Mouse (Mus musculus): ENCODE measurements at regions not wholly inside any gene's neighbourhood (a gene's known extent, or its start where the extent isn't known, plus 50 kb on each side); places are given as distances from the start of the nearest gene placed in this dataset.

DNA sequence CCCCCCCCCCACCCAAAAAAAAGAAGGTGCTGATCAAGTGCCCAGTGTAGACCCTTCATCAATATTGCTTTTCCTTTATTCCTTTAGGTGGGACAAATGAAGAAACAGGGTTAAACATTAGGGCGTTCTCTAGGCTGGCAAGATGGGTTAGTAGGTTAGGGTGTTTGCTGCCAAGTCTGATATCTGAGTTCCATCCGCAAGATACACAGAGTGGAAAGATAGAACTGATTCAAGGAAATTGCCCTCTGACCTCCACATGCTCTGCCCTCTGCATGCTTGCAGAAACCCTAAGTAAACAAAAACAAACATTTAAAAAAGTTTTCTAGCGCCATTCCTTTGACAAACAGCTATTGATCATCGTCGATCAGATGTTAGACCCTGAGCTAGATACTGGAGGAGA lies 85.6 kb upstream of the Teddm2 start:
- no peaks in the 10 kb centered on the region for H3K4me1 ChIP-seq (replicated peaks; ENCODE audit: control insufficient read depth, insufficient read depth, low read length)
- no peaks in the 10 kb centered on the region for H3K27me3 ChIP-seq (ENCODE audit: control insufficient read depth, insufficient read depth, low read length)
- H3K4me3 ChIP-seq (ENCODE audit: control insufficient read depth, insufficient read depth, low read length) = no peak overlapping the region
- no peak for DNase-seq
- H3K27ac ChIP-seq (ENCODE audit: control insufficient read depth, insufficient read depth, low read length) = no peak overlapping the region
- no peaks in the 10 kb centered on the region for H3K36me3 ChIP-seq (ENCODE audit: control insufficient read depth, insufficient read depth, low read length)
- no peak for TF ChIP-seq CTCF (IDR thresholded peaks at IDR 0.05; ENCODE audit: borderline replicate concordance, control insufficient read depth, extremely low read depth, insufficient read depth, low read length, poor library complexity)
- TF ChIP-seq POLR2A (IDR thresholded peaks at IDR 0.05; ENCODE audit: control insufficient read depth, extremely low read depth, insufficient read depth, low read length, poor library complexity) = no peak
- 96% methylated on average over 5 of the region's 5 CpGs for WGBS

DNA sequence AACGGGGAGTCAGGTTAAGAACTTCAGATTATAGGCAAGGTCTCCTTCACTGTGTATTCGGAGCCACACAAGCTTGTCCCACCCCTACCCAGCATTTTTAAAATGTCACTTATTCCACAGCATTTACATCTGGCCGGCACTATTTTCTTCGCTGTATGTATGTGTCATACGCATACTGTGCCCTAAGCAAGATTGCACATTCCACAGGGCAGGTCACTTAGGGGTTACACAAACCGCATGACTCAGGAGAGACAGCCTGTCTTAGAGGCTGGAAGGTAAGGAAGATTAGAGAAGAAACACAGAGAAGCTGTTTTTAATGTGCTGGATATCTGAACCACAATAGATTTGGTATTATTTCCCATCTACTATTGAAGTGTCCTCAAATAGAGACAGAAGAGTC lies 86.6 kb upstream of the Teddm2 start:
- H3K27me3 ChIP-seq (ENCODE audit: control insufficient read depth, insufficient read depth, low read length) = no peaks in the 10 kb centered on the region
- H3K4me1 ChIP-seq (replicated peaks; ENCODE audit: control insufficient read depth, insufficient read depth, low read length) = no peaks in the 10 kb centered on the region
- no peaks in the 10 kb centered on the region for H3K36me3 ChIP-seq (ENCODE audit: control insufficient read depth, insufficient read depth, low read length)
- no peak overlapping the region for H3K4me3 ChIP-seq (ENCODE audit: control insufficient read depth, insufficient read depth, low read length)
- TF ChIP-seq CTCF (IDR thresholded peaks at IDR 0.05; ENCODE audit: borderline replicate concordance, control insufficient read depth, extremely low read depth, insufficient read depth, low read length, poor library complexity) = no peak
- TF ChIP-seq POLR2A (IDR thresholded peaks at IDR 0.05; ENCODE audit: control insufficient read depth, extremely low read depth, insufficient read depth, low read length, poor library complexity) = no peak
- no peak overlapping the region for H3K27ac ChIP-seq (ENCODE audit: control insufficient read depth, insufficient read depth, low read length)
- WGBS = 84% methylated on average over 6 of the region's 6 CpGs
- no peak for DNase-seq

DNA sequence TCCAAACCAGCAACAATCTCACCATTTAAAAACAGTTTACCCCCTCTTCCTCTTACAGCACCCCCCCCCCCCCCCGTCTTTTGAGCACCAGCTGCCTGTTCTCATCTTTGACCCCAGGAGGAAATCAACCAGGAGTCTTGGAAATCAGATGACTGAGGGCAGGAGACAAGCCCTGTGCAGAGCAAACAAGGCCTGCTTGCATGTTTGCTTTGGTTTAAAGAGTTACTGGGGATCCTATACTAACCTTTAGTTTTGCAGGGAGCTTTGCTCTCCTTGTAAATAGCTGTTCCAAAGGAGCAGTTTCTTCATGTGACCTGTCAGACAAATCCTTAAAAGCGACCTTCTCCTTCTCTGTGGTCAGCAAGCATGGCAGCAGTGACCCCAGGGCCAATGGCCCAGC lies 88.3 kb upstream of the Teddm2 start:
- TF ChIP-seq CTCF (IDR thresholded peaks at IDR 0.05; ENCODE audit: borderline replicate concordance, control insufficient read depth, extremely low read depth, insufficient read depth, low read length, poor library complexity) (no peak), POLR2A (IDR thresholded peaks at IDR 0.05; ENCODE audit: control insufficient read depth, extremely low read depth, insufficient read depth, low read length, poor library complexity) (no peak)
- Histone ChIP-seq H3K4me3 (ENCODE audit: control insufficient read depth, insufficient read depth, low read length) (no peak overlapping the region), H3K36me3 (ENCODE audit: control insufficient read depth, insufficient read depth, low read length) (no peaks in the 10 kb centered on the region), H3K27me3 (ENCODE audit: control insufficient read depth, insufficient read depth, low read length) (no peaks in the 10 kb centered on the region), H3K4me1 (replicated peaks; ENCODE audit: control insufficient read depth, insufficient read depth, low read length) (no peaks in the 10 kb centered on the region), H3K27ac (ENCODE audit: control insufficient read depth, insufficient read depth, low read length) (no peak overlapping the region)
- WGBS = 68% methylated on average over 2 of the region's 2 CpGs
- DNase-seq = no peak

DNA sequence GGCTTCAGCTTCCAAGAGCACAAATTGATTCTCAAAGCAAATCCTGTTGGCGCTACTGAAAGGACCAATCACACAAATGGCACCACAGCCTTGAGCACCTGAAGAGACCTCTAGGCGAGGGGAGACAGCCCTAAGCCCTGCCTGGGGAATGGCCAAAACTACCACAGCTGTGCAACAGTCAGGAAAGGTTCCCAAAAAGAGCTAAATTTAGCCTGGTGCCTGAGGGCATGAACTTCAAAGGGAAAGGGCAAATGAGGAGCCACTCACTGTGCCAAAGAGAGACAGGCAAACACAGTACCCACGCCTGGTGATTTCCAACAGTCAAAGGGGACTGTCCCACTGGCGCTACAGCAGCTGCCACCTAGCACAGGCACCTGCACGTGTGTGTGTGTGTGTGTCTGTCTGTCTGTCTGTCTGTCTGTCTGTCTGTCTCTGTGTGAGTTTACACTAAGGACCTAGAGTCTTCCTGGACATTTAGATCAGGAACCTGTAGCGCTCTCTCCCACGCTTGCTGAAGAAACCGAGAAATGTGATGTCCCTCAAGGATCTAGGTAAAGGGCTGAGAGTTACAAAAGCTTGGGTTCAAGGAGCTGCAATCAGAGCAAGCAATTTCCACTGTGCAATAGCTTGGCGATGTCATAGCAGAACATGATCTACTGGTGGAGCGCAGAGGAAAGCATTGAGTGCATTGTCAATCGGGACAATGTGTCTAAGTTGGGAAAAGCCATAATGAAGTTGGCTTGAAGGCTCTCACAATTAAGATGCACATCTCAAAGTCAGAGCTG lies 90.8 kb upstream of the Teddm2 start:
- no peaks in the 10 kb centered on the region for H3K27me3 ChIP-seq (ENCODE audit: control insufficient read depth, insufficient read depth, low read length)
- no peak for DNase-seq
- H3K36me3 ChIP-seq (ENCODE audit: control insufficient read depth, insufficient read depth, low read length) = no peaks in the 10 kb centered on the region
- no peaks in the 10 kb centered on the region for H3K4me1 ChIP-seq (replicated peaks; ENCODE audit: control insufficient read depth, insufficient read depth, low read length)
- no peak for TF ChIP-seq POLR2A (IDR thresholded peaks at IDR 0.05; ENCODE audit: control insufficient read depth, extremely low read depth, insufficient read depth, low read length, poor library complexity)
- TF ChIP-seq CTCF (IDR thresholded peaks at IDR 0.05; ENCODE audit: borderline replicate concordance, control insufficient read depth, extremely low read depth, insufficient read depth, low read length, poor library complexity) = no peak
- no peak overlapping the region for H3K4me3 ChIP-seq (ENCODE audit: control insufficient read depth, insufficient read depth, low read length)
- 87% methylated on average over 11 of the region's 11 CpGs for WGBS
- no peak overlapping the region for H3K27ac ChIP-seq (ENCODE audit: control insufficient read depth, insufficient read depth, low read length)

DNA sequence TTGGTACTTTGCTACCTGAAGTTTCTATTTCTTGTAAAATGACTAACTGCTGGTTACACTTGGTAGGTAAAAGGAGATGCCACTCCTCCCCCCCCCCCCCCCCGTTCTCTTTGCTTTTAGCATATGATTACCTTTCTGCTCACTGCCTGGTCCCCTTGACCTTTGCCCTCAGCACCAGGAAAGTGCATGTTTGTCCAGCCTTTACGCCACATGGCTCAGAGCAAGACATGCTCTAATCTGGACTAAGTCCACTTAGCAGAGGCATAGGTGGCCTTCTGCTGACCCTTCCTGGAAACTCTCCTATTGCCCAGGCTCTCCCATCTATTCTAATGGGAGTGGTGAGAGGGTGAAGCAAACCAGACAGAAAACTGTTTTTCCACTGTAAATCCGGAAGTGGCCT lies 92.4 kb upstream of the Teddm2 start:
- Histone ChIP-seq H3K4me1 (replicated peaks; ENCODE audit: control insufficient read depth, insufficient read depth, low read length) (no peaks in the 10 kb centered on the region), H3K27me3 (ENCODE audit: control insufficient read depth, insufficient read depth, low read length) (no peaks in the 10 kb centered on the region), H3K27ac (ENCODE audit: control insufficient read depth, insufficient read depth, low read length) (no peak overlapping the region), H3K4me3 (ENCODE audit: control insufficient read depth, insufficient read depth, low read length) (no peak overlapping the region), H3K36me3 (ENCODE audit: control insufficient read depth, insufficient read depth, low read length) (no peaks in the 10 kb centered on the region)
- DNase-seq = no peak
- TF ChIP-seq POLR2A (IDR thresholded peaks at IDR 0.05; ENCODE audit: control insufficient read depth, extremely low read depth, insufficient read depth, low read length, poor library complexity) (no peak), CTCF (IDR thresholded peaks at IDR 0.05; ENCODE audit: borderline replicate concordance, control insufficient read depth, extremely low read depth, insufficient read depth, low read length, poor library complexity) (no peak)
- WGBS = 92% methylated on average over 3 of the region's 3 CpGs

DNA sequence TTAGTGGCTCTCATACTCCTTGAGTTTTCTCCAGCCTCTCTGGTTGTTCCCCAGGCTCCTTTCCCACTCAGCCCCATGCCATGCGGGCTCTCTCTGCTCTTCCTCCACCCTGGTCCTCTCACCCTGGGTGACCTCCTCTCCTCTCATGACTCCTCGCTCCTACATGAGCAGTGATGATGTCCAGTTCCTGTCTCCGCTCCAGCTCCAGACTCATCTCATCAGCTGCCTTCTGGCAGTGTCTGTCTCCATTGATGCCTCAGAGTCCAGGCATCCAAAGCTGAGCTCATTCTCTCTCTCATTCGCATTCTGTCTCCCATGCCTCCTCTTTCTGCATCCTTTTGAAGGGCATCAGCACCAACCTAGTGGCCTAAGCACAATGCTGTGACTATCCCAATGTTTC lies 94.8 kb upstream of the Teddm2 start:
- no peak for DNase-seq
- Histone ChIP-seq H3K4me1 (replicated peaks; ENCODE audit: control insufficient read depth, insufficient read depth, low read length) (no peaks in the 10 kb centered on the region), H3K4me3 (ENCODE audit: control insufficient read depth, insufficient read depth, low read length) (no peak overlapping the region), H3K36me3 (ENCODE audit: control insufficient read depth, insufficient read depth, low read length) (no peaks in the 10 kb centered on the region), H3K27me3 (ENCODE audit: control insufficient read depth, insufficient read depth, low read length) (no peaks in the 10 kb centered on the region), H3K27ac (ENCODE audit: control insufficient read depth, insufficient read depth, low read length) (no peak overlapping the region)
- 97% methylated on average over 4 of the region's 4 CpGs for WGBS
- no peak for TF ChIP-seq CTCF (IDR thresholded peaks at IDR 0.05; ENCODE audit: borderline replicate concordance, control insufficient read depth, extremely low read depth, insufficient read depth, low read length, poor library complexity)
- no peak for TF ChIP-seq POLR2A (IDR thresholded peaks at IDR 0.05; ENCODE audit: control insufficient read depth, extremely low read depth, insufficient read depth, low read length, poor library complexity)

All from thymus, adult 2 months (tissue).